Mouse (Mus musculus) lung, embryonic 14.5 days (tissue): Measurements from ENCODE around the gene Aff4. TPM values are rescaled to one million over a fixed set of nuclear protein-coding genes. Genes with fewer than 3 reads are reported as not detected.

ENCODE experiments used
- ATAC-seq: fragments of 200-750 bp; cut with Nextera tagmentation; 2 replicates; pipeline ENCODE4 v1.8.0; 2017; ENCODE audit warnings: mild to moderate bottlenecking, moderate TSS enrichment, moderate library complexity; ENCODE audit not compliant: insufficient read depth
- DNase-seq: peaks from one replicate; pipeline ENCODE4 v3.0.0-alpha.2; 2015
- H3K27ac ChIP-seq: fragments of 300-500 bp; sonication (generic); 2 replicates; pipeline ENCODE4 v1.5.1; 2014; ENCODE audit warnings: low read depth, mild to moderate bottlenecking, moderate library complexity
- H3K27me3 ChIP-seq: fragments of 300-500 bp; sonication (generic); 2 replicates; pipeline ENCODE4 v1.6.1; 2014; ENCODE audit warnings: low read length, control low read depth; ENCODE audit not compliant: insufficient read depth
- H3K36me3 ChIP-seq: fragments of 300-500 bp; sonication (generic); 2 replicates; pipeline ENCODE4 v1.6.1; 2014; ENCODE audit warnings: control low read depth; ENCODE audit not compliant: insufficient read depth
- H3K4me1 ChIP-seq: fragments of 300-500 bp; sonication (generic); 2 replicates; pipeline ENCODE4 v1.6.1; 2014; ENCODE audit warnings: antibody characterized with exemption, control low read depth; ENCODE audit not compliant: insufficient read depth
- H3K4me2 ChIP-seq: fragments of 300-500 bp; sonication (generic); 2 replicates; pipeline ENCODE4 v1.6.1; 2014; ENCODE audit warnings: mild to moderate bottlenecking
- H3K4me3 ChIP-seq: fragments of 300-500 bp; sonication (generic); 2 replicates; pipeline ENCODE4 v1.5.1; 2014; ENCODE audit warnings: low read depth, low read length
- H3K9ac ChIP-seq: fragments of 300-500 bp; sonication (generic); 2 replicates; pipeline ENCODE4 v1.6.1; 2014
- H3K9me3 ChIP-seq: fragments of 300-500 bp; sonication (generic); 2 replicates; pipeline ENCODE4 v1.6.1; 2016; ENCODE audit warnings: low read depth, low read length, control low read depth
- CTCF ChIP-seq: IDR thresholded peaks from 2 replicates; pipeline ENCODE4 v1.5.1; 2016; ENCODE audit warnings: antibody characterized with exemption, low read depth
- WGBS: fragments of 180-500 bp; shearing (Covaris S2); extraction: QIAGEN DNeasy Blood & Tissue Kit; methylation state at CpG from one replicate; pipeline ENCODE4 v1.1.7; 2014; 5-methylcytosine and 5-hydroxymethylcytosine counted together
- polyA plus RNA-seq: library from polyadenylated mRNA; unstranded; fragments of >200 nt; fragmentation: Nextera tagmentation; extraction: Ambion mirVana; gene quantifications from 2 replicates; pipeline ENCODE4 v1.2.1, GENCODE M21; 2014

Aff4 gene
- polyA plus RNA-seq, 1 experiment from 2014 or later, result 56.5 TPM

DNA sequence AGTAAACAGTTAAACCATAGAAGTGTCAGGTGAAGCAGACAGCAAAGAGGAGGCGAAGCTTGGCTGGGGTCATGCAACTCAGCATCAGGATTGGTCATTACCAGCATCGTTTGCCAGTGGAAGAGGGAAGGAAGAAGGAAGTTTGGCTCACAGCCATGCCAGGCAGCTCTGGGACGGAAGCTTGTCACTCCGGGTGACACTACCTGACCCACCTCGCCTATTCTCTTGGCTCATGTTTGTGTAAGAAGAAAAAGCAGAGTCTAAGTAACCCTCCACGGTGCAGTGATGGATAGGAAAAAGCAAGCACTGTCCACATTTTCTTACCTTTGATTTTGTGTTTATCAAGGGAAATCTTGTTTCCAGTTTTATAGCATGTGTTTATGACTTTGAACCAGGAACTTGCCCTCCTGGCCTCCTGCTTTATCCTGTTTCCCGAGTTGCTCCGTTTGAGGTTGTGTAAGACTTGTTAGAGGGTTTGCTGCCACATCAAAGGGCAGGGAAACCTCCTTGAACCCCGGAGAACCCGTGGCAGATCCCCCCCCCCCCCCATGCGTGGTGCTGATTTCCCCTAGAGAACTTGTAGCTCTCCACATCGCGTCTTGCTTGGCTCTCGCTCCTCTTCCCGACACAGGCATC, 99.6 kb downstream of the Aff4 start:
- Histone ChIP-seq H3K9me3 (no peaks in the 10 kb centered on the region), H3K4me3 (no peak overlapping the region), H3K27me3 (no peaks in the 10 kb centered on the region), H3K4me1 (peaks cover 5% of the 10 kb centered on the region; the same call in 1 of the 2 replicates), H3K4me2 (no peak overlapping the region), H3K27ac (no peak overlapping the region), H3K9ac (no peak overlapping the region), H3K36me3 (no peaks in the 10 kb centered on the region)
- DNase-seq (no peak), ATAC-seq (no peak)
- WGBS, result 28% methylated on average over 15 of the region's 15 CpGs
- no peak for TF ChIP-seq CTCF

DNA sequence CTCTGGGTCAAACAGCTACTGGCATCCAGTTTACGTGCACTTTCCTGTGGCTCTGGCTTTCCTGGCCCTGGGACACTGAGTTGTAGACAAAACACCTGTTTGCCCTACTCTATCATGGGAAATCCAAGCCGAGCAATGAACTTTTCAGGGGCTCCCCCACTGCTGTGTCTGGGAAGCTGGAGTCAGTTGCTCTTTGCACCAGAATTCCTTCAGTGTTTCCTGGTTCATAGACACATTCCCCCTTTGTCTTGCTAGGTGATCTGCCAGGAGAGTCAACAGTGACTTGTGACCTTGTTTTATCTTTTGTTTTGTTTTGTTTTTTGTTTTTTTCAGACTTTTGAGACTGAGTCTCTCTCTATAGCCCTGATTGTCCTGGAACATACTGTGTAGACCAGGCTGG, 100.7 kb downstream of the Aff4 start:
- 34% methylated on average over 2 of the region's 2 CpGs for WGBS
- no peak overlapping the region for H3K9ac ChIP-seq
- TF ChIP-seq CTCF, result no peak
- no peaks in the 10 kb centered on the region for H3K27me3 ChIP-seq
- DNase-seq (no peak), ATAC-seq (no peak)
- H3K4me3 ChIP-seq, result no peak overlapping the region
- no peak overlapping the region for H3K4me2 ChIP-seq
- peaks cover 5% of the 10 kb centered on the region; the same call in 1 of the 2 replicates for H3K4me1 ChIP-seq
- H3K27ac ChIP-seq, result no peak overlapping the region
- no peaks in the 10 kb centered on the region for H3K36me3 ChIP-seq
- no peaks in the 10 kb centered on the region for H3K9me3 ChIP-seq

DNA sequence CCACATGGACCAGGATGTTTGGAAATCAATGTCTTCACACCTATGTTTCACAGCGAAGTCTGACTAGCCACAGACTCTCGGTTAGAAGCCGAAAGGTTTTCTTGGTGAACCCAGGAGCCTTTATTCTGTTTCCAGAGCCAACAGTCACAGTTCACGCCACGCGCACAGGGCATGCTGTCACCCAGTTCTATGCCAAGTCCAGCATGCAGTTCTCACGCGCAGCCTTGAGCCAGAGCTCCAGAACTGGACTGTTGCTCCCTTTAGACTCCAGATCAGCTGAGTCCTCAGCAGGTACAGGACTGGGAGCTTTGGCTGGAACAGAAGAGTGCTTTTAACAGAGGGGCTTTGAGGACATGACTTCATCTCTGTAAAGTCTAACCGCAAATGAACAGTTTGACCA, 101.8 kb downstream of the Aff4 start:
- H3K9me3 ChIP-seq, result no peaks in the 10 kb centered on the region
- H3K36me3 ChIP-seq, result no peaks in the 10 kb centered on the region
- no peak overlapping the region for H3K4me3 ChIP-seq
- no peaks in the 10 kb centered on the region for H3K27me3 ChIP-seq
- WGBS, result 93% methylated on average over 9 of the region's 9 CpGs
- no peak for ATAC-seq
- no peak for TF ChIP-seq CTCF
- no peak overlapping the region for H3K27ac ChIP-seq
- H3K4me1 ChIP-seq, result peaks cover 5% of the 10 kb centered on the region; the same call in 1 of the 2 replicates
- H3K9ac ChIP-seq, result no peak overlapping the region
- no peak overlapping the region for H3K4me2 ChIP-seq
- no peak for DNase-seq

DNA sequence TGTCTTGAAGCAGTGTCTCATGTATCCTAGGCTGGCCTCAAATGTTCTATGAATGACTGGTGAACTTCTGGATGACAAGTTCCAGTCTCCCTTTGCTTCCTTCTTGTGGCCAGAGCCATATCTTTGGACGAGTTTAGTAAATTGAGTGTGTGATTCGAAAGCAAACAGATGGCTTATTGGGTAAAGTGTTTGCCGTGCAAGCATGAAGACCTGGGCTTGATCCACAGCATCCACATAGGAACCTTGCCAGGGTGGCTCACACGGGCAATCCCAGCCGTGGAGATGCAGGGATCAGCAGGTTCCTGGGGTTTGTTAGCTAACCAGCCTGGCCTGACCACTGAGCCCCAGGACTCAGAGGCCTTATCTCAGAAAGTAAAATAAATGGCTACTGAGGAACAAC, 102.4 kb downstream of the Aff4 start:
- peaks cover 6% of the 10 kb centered on the region; the same call in 1 of the 2 replicates for H3K27me3 ChIP-seq
- no peak overlapping the region for H3K4me2 ChIP-seq
- no peak for TF ChIP-seq CTCF
- H3K4me1 ChIP-seq, result peaks cover 5% of the 10 kb centered on the region; the same call in 1 of the 2 replicates
- H3K36me3 ChIP-seq, result no peaks in the 10 kb centered on the region
- DNase-seq (no peak), ATAC-seq (no peak)
- H3K27ac ChIP-seq, result no peak overlapping the region
- H3K9me3 ChIP-seq, result no peaks in the 10 kb centered on the region
- no peak overlapping the region for H3K4me3 ChIP-seq
- H3K9ac ChIP-seq, result no peak overlapping the region
- 69% methylated on average over 5 of the region's 5 CpGs for WGBS

DNA sequence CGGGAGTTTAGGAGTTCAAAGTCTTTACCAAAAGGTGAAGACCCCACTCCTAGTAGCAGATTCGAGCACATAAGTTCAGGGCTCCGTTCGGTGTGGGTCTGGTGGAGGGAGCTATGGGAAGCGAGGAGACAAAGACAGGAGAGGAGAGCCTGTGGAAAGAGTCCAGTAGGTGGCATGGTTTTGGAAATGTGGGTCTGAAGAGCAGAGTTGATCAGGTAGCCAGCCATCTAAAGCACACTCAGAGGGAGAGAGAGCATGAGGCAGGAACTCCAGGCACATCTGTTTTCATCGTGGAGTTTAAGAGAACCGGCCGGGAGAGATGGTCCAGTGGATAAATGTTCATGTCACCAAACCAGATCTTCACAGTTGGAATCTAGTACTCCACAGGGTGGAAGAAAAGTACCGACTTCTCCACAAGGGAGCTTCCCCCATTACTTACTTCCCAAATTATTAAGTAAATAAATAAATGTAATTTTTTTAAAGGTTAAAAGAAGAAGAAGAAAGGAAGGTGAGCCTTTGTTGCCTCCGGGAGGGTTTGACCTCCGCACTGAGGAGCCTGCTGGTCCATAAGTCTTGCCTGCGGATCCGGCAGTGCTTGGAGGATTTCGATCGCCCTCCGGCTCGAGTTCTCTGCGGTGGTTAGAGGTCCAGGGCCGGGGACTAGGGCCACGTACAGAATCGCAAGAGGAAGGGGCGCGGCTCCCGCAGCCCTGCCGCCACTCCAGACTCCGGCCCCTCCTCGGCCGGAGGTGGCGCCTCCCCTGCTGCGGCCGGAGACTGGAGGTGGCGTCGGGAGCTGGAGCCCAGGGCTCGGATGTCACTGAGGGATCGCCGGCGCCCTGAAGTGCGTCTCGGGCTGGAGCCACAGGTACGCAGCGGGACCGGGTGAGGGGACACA, 106.1 kb downstream of the Aff4 start, which contains the start of the genes Gm10447 and Shroom1:
Gene Gm10447, minus strand, starts transcription at position 637 of the 898 bp plus-strand sequence.
Gene Shroom1, plus strand, starts transcription at position 732 of the 898 bp plus-strand sequence.
- ATAC-seq (peak; percentile 92), DNase-seq (peak; percentile 85)
- Histone ChIP-seq H3K4me2 (peak within 1 kb of the TSS; percentile 89), H3K27me3 (peaks cover 12% of the 10 kb centered on the region), H3K9me3 (no peaks in the 10 kb centered on the region), H3K27ac (no peak within 1 kb of the TSS), H3K4me3 (peak within 1 kb of the TSS; percentile 54), H3K36me3 (no peaks in the 10 kb centered on the region), H3K9ac (peak within 1 kb of the TSS; percentile 57), H3K4me1 (no peaks in the 10 kb centered on the region)
- TF ChIP-seq CTCF, result peak; percentile 60
- WGBS, result 3% methylated on average over 42 of the region's 42 CpGs

DNA sequence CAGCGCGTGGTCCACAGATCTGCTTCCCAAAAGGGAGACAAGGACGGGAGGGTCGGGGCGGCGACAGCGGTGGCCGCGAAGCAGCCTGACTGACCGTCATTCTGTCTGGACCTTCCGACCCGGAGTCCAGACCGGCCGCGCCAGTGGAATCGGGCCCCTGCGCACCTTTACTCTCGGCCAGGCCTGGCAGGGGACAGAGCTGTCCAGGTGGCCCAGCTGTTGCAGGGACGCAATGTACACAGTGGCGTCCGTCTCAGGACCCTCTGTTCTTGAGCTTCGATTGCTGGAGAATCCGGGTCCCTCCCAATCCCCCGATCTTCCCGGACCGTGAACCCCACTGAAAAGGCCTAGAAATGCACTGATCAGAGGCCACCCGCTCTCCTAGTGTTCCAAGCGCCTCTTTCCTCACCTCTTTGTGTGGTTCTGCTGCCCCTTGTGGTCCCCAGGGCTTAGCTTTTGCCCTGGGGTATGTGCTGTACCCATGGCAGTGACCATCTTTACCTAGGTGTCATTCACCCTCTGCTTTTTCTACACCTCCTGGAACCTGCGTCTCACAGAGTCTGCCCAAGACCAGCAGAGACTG, 106.8 kb downstream of the Aff4 start:
- no peaks in the 10 kb centered on the region for H3K36me3 ChIP-seq
- peak overlapping the region; percentile 54 for H3K4me3 ChIP-seq
- peak overlapping the region; percentile 57 for H3K9ac ChIP-seq
- WGBS, result 6% methylated on average over 29 of the region's 29 CpGs
- peak; percentile 53 for TF ChIP-seq CTCF
- DNase-seq (peak; percentile 46), ATAC-seq (peak; percentile 48; the same call in 1 of the 2 replicates)
- no peak overlapping the region for H3K27ac ChIP-seq
- no peaks in the 10 kb centered on the region for H3K9me3 ChIP-seq
- H3K4me2 ChIP-seq, result peak overlapping the region; percentile 89
- H3K4me1 ChIP-seq, result no peaks in the 10 kb centered on the region
- peaks cover 19% of the 10 kb centered on the region for H3K27me3 ChIP-seq
